Mouse (Mus musculus) left cerebral cortex, postnatal 4 days (tissue): ENCODE data around the gene Gm2310. TPM values are rescaled to one million over a fixed set of nuclear protein-coding genes. Genes with fewer than 3 reads are reported as not detected.
"Not testable (repeated sequence)": the region's sequence is repeated elsewhere in the genome, so short reads cannot be mapped to it uniquely, and the experiment has no call there.

ENCODE experiments used
- DNase-seq: peaks from one replicate; pipeline ENCODE4 v3.0.0-alpha.2; 2022
- intact Hi-C: fragments of 180-260 bp; cut with DNase I; formaldehyde crosslinking; loops from one replicate; pipeline ENCODE4 v1.15.1; 2025
- total RNA-seq, 2 experiments: library from RNA; stranded (reverse); gene quantifications; 2 replicates each; pipeline ENCODE4 v1.2.3; 2021

The Gm2310 gene
- total RNA-seq: not detected

DNA sequence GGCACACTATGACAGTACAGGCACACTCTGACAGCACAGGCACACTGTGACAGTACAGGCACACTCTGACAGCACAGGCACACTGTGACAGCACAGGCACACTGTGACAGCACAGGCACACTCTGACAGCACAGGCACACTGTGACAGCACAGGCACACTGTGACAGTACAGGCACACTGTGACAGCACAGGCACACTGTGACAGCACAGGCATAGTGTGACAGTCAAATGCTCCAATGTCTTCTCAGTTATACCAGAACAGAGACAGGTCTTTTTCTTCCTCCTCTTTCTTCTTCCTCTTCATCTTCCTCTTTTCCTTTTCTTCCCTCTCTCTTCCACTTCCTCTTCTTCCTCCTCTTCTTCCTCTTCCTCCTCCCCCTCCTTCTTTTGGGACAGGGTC lies at the start of gene Gm2310:
Gene Gm2310 (minus strand): TSS at position 101 of the 400 bp plus-strand sequence.
- DNase-seq, intact Hi-C loops: not testable (repeated sequence)

DNA sequence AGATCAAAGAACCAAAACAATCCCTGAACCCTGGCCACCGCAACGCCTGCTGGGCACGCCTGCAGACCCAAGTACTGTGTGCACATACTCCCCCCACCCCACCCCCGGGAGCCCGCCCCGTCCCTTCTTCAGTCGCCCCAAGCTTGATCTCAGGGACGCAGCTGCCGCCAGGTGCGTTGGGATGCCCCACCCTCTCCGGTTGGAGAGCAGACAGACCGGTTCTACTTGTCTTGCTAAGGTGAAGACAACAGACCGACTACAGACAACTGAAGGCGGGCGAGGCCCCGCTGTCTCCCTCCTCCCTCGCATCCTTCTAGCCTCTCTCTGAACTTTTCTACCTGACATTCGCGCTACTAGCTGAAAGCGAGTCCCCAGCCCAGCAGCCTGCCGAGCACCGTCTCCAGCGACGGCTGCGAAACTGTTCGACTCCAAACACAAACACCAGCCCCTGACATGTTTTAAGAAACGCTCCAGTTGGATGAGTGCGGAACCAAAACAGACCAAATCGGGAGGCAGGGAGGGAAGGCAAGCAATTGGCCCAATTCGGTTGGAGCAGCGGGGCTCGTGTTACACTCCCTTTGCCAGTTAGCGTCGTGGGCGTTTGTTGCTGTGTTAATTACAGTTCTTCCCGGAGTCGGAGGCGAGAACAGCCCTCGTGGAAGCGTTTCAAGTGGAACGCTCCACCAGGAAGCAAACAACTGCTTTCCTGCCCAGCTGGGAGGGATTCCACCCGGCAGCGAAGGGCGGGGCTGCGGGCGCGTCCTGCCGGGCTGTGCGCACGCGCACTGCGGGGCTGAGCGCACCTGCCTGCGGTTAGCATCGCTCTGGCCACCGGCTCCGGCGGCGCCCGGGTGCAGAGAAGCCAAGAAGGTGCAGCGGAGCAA lies 49.1 kb upstream of the Gm2310 start:
- DNase-seq: peak; percentile 73
- intact Hi-C loops: no loop called here

DNA sequence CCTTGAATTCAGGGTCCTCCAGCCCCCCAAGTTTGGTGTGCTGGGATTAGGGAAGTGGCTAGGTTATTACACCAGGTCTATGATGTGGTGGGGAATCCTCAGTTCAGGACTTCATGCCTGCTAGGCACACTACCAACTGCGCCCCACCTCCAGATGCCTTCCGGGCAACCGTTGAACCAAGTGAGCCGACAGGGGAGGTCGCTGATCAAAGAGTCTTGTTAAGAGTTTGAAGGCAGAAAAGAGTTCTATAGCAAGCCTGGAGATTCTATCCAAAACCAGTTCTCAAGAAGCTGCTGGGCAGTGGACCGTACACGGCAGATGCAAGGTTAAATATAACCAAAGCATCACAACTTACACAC lies 48.5 kb upstream of the Gm2310 start:
- intact Hi-C loops: no loop called here
- no peak for DNase-seq

DNA sequence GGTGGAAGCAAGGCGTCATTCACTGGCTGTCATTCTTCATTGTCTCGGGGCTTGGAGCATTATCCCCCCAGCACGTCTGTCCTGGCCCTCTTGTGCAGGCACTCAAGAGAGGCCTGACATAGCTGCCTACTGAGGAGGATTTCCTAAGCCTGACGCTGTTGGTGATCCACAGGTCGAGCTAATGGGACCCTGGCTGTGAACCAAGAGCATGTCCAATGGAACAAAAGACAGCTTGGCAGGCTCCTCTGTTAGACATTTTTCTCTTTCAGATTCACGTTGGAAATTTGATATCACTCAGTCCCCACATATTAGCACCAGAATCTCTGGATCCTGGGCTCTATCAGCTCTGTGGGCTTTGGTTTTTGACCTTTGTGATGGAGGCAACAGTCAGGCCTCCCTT lies 45.7 kb upstream of the Gm2310 start:
- no peak for DNase-seq
- intact Hi-C loops: no loop called here

DNA sequence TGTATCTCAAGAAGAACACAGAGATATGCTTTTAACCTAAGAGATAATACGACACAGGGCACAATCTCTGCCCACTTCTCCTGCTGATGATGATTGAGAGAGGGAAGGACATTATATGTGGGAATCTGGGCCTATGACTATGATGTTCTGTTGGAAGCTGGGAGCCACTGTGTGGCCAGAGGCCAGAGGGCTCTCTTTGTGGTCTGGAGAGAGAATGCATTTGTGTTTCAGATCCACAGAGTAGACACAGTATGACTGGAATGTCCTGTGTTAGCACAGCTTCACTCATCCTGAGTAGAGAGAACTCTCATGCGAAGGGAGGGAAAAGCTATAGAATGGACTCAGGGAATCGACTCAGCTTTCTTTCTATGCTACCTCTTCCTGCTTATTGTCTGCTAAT lies 44.6 kb upstream of the Gm2310 start:
- intact Hi-C loops: no loop called here
- no peak for DNase-seq

DNA sequence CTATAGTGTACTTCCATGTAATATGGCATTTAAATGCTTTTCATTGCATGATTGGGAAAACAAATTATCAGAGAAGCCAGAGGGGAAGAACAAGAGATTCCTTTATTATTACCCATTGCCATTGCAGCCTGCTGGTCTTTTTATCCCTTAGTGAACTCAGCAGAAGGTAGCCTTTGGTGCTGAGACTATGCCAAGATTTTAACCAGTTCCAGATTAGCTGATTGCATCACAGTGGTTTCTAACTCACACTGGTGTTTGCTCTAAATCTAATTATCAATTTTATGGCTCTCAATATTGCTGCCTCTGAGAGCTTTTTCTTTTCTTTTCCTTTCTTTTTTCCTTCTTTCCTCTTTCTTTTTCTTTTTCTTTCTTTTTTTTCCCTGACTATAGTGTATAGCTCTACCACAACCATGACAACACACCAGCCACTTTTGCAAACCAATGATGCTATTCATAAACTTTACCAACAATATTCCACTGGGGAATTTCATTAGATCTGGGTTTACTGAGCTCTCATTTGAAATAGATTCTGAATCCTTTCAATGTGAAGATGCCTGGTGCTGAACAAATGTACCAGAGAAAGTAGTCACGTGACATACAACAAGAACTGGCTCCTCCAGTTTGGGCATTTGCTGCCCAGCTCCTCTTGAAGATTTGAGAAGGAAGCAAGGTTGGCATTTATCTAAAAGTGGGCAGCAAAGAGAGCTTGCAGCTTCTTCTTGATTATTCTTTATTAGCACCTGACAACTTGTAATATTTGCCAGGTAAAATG lies 43.9 kb upstream of the Gm2310 start:
- DNase-seq: no peak
- intact Hi-C loops: no loop called here

DNA sequence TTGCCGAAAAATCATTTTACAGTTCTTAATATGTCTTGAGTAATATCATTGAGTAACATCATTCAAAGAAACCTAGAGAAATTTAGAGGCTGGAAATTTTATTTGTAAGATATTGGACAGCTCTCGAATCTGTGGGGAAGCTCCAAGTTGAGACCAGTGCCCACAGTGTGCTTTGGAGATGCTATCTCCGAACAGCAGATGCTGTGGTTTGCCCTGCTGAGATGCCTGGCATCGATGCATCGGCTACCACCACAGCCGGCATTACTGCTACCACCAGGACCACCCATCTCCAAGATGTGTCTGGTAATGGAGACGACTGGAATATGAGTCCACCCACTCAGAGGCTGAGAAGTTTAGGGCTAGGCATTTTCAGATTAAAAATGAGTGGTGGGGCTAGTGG lies 43.0 kb upstream of the Gm2310 start:
- intact Hi-C loops: no loop called here
- DNase-seq: peak; percentile 26

DNA sequence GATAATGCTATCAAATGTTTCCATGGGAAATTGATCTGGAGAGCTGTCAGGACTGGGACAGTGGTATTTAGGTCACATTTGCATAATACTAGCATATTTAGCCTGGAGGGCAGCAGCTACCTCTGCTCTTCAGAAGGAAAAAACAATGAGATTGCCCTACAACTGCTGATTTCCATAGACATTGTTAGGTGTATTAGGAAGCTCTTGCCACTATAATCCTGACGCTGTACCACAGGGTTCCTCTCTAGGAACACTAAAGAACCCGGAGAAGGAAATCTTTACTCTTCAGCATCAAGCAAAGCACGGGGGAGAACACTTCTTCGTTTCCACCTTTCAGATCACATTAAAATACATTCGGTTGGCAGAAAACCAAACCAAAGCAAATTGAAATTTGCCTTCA lies 11.4 kb upstream of the Gm2310 start:
- no peak for DNase-seq
- intact Hi-C loops: no loop called here

DNA sequence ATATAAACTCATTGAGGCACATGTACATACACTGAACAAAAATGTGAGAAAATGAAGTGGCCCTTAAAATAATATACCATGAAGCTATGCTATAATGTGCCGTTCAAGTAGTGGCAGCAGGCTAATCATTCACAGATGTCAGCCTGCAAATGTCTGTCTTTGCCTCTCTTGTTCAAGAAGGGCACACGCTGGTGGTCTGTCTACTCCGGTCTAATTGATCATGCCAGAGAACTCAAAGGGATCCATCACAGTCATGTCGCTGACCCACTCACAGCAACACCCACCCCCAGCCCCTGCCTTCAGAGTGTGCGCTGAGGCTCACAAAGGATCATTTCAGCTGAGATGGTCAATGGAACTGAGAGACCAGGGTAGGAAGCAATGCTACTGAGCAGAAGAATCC lies 6.8 kb downstream of the Gm2310 start:
- no peak for DNase-seq
- intact Hi-C loops: no loop called here

DNA sequence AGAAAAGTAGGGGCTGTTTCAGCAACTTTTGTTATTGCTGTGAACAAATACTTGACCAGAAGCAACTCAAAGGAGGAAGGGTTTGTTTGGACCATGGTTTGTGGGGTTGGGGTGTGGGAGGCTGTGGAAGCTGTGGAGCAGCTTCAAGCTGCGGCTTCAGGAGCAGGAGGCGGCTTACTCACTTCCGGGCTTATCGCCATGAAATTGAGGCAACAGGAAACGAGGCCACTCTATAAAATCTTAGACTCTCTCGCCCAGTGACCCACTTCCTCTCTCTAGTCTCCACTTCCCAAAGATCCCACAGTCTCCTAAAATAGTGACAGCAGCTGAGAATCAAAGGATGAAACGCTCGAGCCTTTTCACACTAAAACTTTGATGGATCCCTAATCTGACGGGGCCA lies 7.9 kb downstream of the Gm2310 start:
- intact Hi-C loops: no loop called here

DNA sequence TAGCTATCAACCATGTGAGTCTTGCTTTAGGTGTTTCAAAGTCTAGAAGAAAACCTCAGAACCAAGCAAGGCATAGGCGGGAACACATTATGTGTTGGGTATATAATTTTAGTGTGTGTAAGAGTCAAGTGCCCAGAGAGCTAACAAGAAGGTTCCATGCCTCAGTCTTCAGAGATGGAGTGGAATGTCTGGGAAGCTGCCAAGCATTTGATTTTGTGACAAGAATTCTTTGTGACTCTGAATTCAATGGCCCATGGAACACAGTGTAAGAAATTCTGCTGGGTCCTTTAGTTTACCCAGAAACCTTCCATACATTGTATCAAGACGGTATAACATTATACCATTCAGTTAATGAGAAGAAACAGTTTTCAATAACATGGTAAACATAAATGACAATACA lies 17.3 kb downstream of the Gm2310 start:
- intact Hi-C loops: no loop called here
- DNase-seq: no peak

More for the DNA sequence above, 7.9 kb downstream of the Gm2310 start:
- no peak for DNase-seq

DNA sequence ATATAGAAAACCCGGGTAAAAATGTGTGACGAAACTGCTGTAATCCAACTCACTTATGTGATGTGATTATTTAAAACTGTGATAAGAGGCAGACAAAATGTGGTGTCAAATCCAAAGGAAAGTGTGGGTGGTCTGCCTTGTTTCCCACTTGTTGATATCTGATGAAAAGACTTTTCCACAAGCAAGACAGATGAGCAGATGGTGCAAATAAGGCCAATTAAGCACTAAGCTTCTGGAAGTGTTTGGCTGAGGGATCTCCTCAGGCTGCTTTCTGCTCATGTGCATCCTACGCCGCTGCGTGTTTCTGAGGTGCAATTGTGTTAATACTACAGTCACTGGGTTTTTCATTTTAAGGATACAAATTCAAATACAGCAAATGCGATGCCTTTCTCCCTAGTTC lies 34.5 kb downstream of the Gm2310 start:
- intact Hi-C loops: no loop called here
- DNase-seq: no peak

DNA sequence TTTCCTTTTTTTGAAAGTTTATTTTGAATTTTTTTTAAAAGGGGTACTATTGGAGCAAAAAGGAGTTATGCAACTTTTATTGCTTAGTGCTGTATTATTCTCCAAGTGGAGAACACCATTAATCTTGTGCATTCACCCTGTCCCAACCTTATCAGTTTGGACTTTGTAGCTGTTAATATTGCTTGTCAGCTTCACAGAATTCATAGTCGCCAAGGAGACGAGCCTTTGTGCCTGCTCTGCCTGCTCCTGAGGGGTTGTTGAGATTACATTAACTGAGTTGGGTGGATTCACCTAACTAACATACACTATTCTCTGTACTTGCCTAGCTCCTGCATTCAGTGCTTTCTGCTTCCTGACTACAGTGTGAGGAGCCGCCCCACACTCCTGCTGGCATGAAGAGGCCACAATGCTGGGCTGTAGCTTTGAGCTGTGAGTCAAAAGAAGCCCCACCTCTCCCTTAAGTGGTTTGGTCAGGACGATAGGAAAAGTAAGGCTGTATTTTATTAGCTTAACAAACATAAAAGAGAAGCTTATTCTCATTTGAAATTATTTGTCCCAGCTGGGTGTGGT lies 50.7 kb downstream of the Gm2310 start:
- intact Hi-C loops: no loop called here
- DNase-seq: no peak

Other genes starting within 250 kb of the Gm2310 start
- 10 to 100 TPM; 42.5 to 44.9 TPM for gene Nipbl, start 75.5 kb downstream of the Gm2310 start, total RNA-seq
- 100 to 1,000 TPM; 207 to 215 TPM for gene Slc1a3, start 190.8 kb upstream of the Gm2310 start, total RNA-seq